Mouse (Mus musculus): ENCODE measurements around the gene Bivm.

Bivm gene

DNA sequence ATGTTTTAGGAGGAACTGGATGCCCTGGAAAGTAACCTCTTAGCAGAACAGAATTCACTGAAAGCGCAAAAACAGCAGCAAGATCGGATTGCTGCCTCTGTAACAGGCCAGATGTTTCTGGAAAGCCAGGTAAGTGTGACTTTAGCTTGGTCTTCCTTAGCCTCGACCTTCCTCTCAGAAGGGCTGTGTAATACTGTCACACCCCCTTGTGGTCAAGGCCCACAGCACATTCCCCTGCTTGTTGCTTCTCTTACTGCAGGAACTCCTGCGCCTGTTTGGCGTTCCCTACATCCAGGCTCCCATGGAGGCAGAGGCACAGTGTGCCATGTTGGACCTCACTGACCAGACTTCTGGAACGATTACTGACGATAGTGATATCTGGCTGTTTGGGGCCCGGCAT, 55.1 kb downstream of the Bivm start:
- DNase-seq (ENCODE audit: low read depth) = no peak

DNA sequence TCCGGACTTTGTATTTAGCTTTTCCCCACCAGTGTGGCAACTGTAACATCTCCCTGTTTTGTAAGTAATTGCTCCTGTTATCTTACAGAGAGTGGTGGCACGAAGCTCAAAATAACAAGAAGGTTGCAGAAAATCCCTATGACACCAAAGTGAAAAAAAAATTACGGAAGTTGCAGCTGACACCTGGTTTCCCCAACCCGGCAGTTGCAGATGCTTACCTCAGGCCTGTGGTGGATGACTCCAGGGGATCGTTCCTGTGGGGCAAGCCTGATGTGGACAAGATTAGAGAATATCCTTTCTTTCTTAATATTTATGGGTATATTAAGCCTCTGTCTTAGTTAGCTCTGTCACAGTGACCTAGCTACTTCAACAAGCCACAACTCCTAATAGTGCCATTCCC, 59.3 kb downstream of the Bivm start:
- no peak for DNase-seq (ENCODE audit: low read depth)

DNA sequence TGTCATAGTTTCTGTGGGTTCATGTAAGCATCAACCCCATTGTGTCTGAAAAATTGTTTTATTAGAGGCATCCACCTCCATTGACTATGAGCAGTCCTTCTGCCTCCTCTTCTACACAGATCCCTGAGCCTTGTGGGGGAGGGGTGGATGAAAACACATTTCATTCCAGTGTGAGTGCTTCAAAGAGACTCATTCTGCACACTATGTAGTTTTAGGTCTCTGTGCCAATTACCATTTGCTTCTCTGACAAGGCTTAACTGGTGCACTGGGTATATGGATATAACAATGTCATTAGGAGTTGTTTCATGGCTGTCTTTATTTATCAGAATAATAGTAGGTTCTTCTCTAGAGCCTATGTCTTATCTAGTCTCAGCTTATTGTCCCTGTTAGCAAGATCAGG, 67.6 kb downstream of the Bivm start:
- DNase-seq (ENCODE audit: low read depth) = no peak

Data from c-Kit-positive CD71-positive TER-119-negative erythroid progenitor cells, embryonic 14.5 days (primary cell).